Mouse (Mus musculus): ENCODE measurements around the gene Samd4b. TPM values are rescaled to one million over a fixed set of nuclear protein-coding genes. Genes with fewer than 3 reads are reported as not detected.

The Samd4b gene
- total RNA-seq (2014; rRNA removed; ENCODE audit: low replicate concordance) (37.0 and 53.5 TPM in 2 replicates), polyA plus RNA-seq (2015; fragmentation: Nextera tagmentation; extraction: Ambion mirVana) (12.3 and 12.4 TPM in 2 replicates)

GRCm38 (mm10) chr7:28597642-28598446 is at the start of gene Samd4b, which contains the start of gene Pak4:
Samd4b (minus strand) TSS chr7:28598144.
Pak4 (minus strand) TSS chr7:28598185.
- TF ChIP-seq CTCF (IDR thresholded peaks at IDR 0.05; ENCODE audit: low read depth), result peak; percentile 27; the same call in 1 of the 2 replicates
- TF ChIP-seq EP300 (IDR thresholded peaks at IDR 0.05; ENCODE audit: low read depth), result 0 out of 2 replicates have a peak, but pooled peaks have one; percentile 30
- Histone ChIP-seq H3K27me3 (ENCODE audit: control insufficient read depth, insufficient read depth, low read length) (no peaks in the 10 kb centered on the region), H3K27ac (ENCODE audit: low read depth) (peak within 1 kb of the TSS; percentile 50; the same call in 1 of the 2 replicates), H3K36me3 (replicated peaks; ENCODE audit: control insufficient read depth, insufficient read depth, low read length) (no peaks in the 10 kb centered on the region), H3K4me2 (ENCODE audit: low read depth, low read length) (peak within 1 kb of the TSS; percentile 95), H3K4me3 (ENCODE audit: low read depth, low read length) (peak within 1 kb of the TSS; percentile 85), H3K9ac (replicated peaks; ENCODE audit: low read depth, low read length) (peak within 1 kb of the TSS; percentile 78), H3K9me3 (replicated peaks; ENCODE audit: control insufficient read depth, low read length) (no peaks in the 10 kb centered on the region), H3K4me1 (ENCODE audit: control insufficient read depth, insufficient read depth) (peaks cover 36% of the 10 kb centered on the region)
- WGBS, result under 1% methylated on average over 64 of the region's 66 CpGs
- ATAC-seq (ENCODE audit: insufficient read depth, low read depth) (peak; percentile 94), DNase-seq (ENCODE audit: low spot score) (peak; percentile 99)

GRCm38 (mm10) chr7:28647016-28647415 is 49.1 kb upstream of the Samd4b start:
- 56% methylated on average over 7 of the region's 7 CpGs for whole genome bisulfite sequencing
- Histone ChIP-seq H3K27ac (ENCODE audit: low read depth) (no peak overlapping the region), H3K4me1 (ENCODE audit: control insufficient read depth, insufficient read depth) (no peaks in the 10 kb centered on the region), H3K9ac (replicated peaks; ENCODE audit: low read depth, low read length) (no peak overlapping the region), H3K4me2 (ENCODE audit: low read depth, low read length) (no peak overlapping the region), H3K9me3 (replicated peaks; ENCODE audit: control insufficient read depth, low read length) (no peaks in the 10 kb centered on the region), H3K4me3 (ENCODE audit: low read depth, low read length) (no peak overlapping the region), H3K27me3 (ENCODE audit: control insufficient read depth, insufficient read depth, low read length) (no peaks in the 10 kb centered on the region), H3K36me3 (replicated peaks; ENCODE audit: control insufficient read depth, insufficient read depth, low read length) (no peaks in the 10 kb centered on the region)
- ATAC-seq (ENCODE audit: insufficient read depth, low read depth) (no peak), DNase-seq (ENCODE audit: low spot score) (no peak)
- no peak for TF ChIP-seq EP300 (IDR thresholded peaks at IDR 0.05; ENCODE audit: low read depth)
- no peak for TF ChIP-seq CTCF (IDR thresholded peaks at IDR 0.05; ENCODE audit: low read depth)

GRCm38 (mm10) chr7:28645947-28646475 is 48.1 kb upstream of the Samd4b start:
- Histone ChIP-seq H3K4me2 (ENCODE audit: low read depth, low read length) (no peak overlapping the region), H3K4me1 (ENCODE audit: control insufficient read depth, insufficient read depth) (no peaks in the 10 kb centered on the region), H3K27me3 (ENCODE audit: control insufficient read depth, insufficient read depth, low read length) (no peaks in the 10 kb centered on the region), H3K9ac (replicated peaks; ENCODE audit: low read depth, low read length) (no peak overlapping the region), H3K9me3 (replicated peaks; ENCODE audit: control insufficient read depth, low read length) (no peaks in the 10 kb centered on the region), H3K36me3 (replicated peaks; ENCODE audit: control insufficient read depth, insufficient read depth, low read length) (no peaks in the 10 kb centered on the region), H3K27ac (ENCODE audit: low read depth) (no peak overlapping the region), H3K4me3 (ENCODE audit: low read depth, low read length) (no peak overlapping the region)
- no peak for ATAC-seq (ENCODE audit: insufficient read depth, low read depth)
- 76% methylated on average over 2 of the region's 2 CpGs for whole genome bisulfite sequencing
- no peak for DNase-seq (ENCODE audit: low spot score)
- TF ChIP-seq EP300 (IDR thresholded peaks at IDR 0.05; ENCODE audit: low read depth), result no peak
- no peak for TF ChIP-seq CTCF (IDR thresholded peaks at IDR 0.05; ENCODE audit: low read depth)

- Histone ChIP-seq H3K27ac (ENCODE audit: low read depth) (no peak overlapping the region), H3K4me2 (ENCODE audit: low read depth, low read length) (no peak overlapping the region), H3K9me3 (replicated peaks; ENCODE audit: control insufficient read depth, low read length) (no peaks in the 10 kb centered on the region), H3K36me3 (replicated peaks; ENCODE audit: control insufficient read depth, insufficient read depth, low read length) (no peaks in the 10 kb centered on the region), H3K4me3 (ENCODE audit: low read depth, low read length) (no peak overlapping the region), H3K9ac (replicated peaks; ENCODE audit: low read depth, low read length) (no peak overlapping the region), H3K4me1 (ENCODE audit: control insufficient read depth, insufficient read depth) (no peaks in the 10 kb centered on the region), H3K27me3 (ENCODE audit: control insufficient read depth, insufficient read depth, low read length) (no peaks in the 10 kb centered on the region)
- no peak for DNase-seq (ENCODE audit: low spot score)
- 72% methylated on average over 6 of the region's 6 CpGs for WGBS
- TF ChIP-seq EP300 (IDR thresholded peaks at IDR 0.05; ENCODE audit: low read depth) (no peak), CTCF (IDR thresholded peaks at IDR 0.05; ENCODE audit: low read depth) (no peak)
- no peak for ATAC-seq (ENCODE audit: insufficient read depth, low read depth)
These were observed 47.4 kb upstream of the Samd4b start for GRCm38 (mm10) chr7:28645366-28645765.

GRCm38 (mm10) chr7:28641546-28641945 is 43.6 kb upstream of the Samd4b start:
- Histone ChIP-seq H3K27me3 (ENCODE audit: control insufficient read depth, insufficient read depth, low read length) (no peaks in the 10 kb centered on the region), H3K27ac (ENCODE audit: low read depth) (no peak overlapping the region), H3K4me1 (ENCODE audit: control insufficient read depth, insufficient read depth) (no peaks in the 10 kb centered on the region), H3K4me2 (ENCODE audit: low read depth, low read length) (no peak overlapping the region), H3K36me3 (replicated peaks; ENCODE audit: control insufficient read depth, insufficient read depth, low read length) (no peaks in the 10 kb centered on the region), H3K9ac (replicated peaks; ENCODE audit: low read depth, low read length) (no peak overlapping the region), H3K9me3 (replicated peaks; ENCODE audit: control insufficient read depth, low read length) (no peaks in the 10 kb centered on the region), H3K4me3 (ENCODE audit: low read depth, low read length) (no peak overlapping the region)
- ATAC-seq (ENCODE audit: insufficient read depth, low read depth), result no peak
- TF ChIP-seq EP300 (IDR thresholded peaks at IDR 0.05; ENCODE audit: low read depth) (no peak), CTCF (IDR thresholded peaks at IDR 0.05; ENCODE audit: low read depth) (no peak)
- DNase-seq (ENCODE audit: low spot score), result no peak
- WGBS, result 50% methylated on average over 8 of the region's 8 CpGs

Measured in heart, postnatal 0 days (tissue).